Mouse (Mus musculus): Measurements from ENCODE around the gene Lgals3bp.
A peak's percentile ranks its signal among the peaks of the same experiment; 100 is the strongest.

Gene Lgals3bp

DNA sequence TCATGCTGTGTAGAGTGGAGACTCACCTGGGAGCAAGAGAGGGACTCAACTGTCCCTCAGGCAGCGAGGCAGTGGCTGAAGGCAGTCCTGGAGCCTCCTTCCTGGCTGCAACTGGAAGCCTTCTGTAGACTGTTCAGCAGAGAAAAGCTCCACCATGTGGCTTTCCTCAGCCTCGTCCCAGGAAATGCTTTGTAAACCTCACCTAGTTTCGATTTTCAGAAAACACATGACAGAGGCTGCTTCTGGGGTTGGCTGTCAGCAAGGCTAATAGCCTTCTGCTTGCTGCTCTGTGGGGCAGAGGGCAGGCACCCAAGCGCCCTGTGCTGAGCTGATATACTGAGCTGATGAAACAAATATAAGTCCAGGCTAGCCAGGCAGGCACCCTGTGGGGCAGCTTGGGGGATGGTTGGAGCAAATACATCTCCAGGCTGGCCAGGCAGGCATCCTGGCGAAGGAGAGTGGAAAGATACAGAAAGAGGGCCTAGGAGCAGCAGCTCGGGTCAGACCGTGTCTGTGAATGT lies at the start of gene Lgals3bp:
Lgals3bp (minus strand) TSS at position 333 of the 521 bp plus-strand sequence.
- no peak for DNase-seq (ENCODE audit: low spot score in 2 of 2)

DNA sequence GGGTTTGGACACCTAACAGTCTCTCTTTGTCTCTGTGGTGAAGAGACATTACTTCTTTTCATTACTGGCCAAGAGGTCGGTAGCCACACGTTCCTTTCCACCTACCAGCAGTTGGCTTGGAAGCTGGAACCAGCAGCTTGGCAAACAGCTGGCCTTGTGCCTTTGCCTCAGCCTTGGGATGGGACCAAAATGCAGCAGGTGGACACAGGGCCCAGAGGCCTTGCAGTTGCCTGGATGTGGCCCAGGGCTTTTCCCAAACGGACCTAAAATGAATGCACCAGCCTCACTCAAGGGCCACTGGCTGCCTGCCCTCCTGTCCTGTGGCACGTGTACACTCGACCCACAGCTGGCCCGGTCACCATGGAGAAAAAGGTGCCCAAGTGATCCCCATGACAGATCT lies 49.3 kb upstream of the Lgals3bp start:
- no peak for DNase-seq (ENCODE audit: low spot score in 2 of 2)

GRCm38 (mm10) chr11:118448385-118448784 lies 46.5 kb upstream of the Lgals3bp start:
- DNase-seq (ENCODE audit: low spot score in 2 of 2), result no peak

- DNase-seq (ENCODE audit: low spot score in 2 of 2), result no peak
These were observed 45.5 kb upstream of the Lgals3bp start for GRCm38 (mm10) chr11:118447346-118447745.

DNA sequence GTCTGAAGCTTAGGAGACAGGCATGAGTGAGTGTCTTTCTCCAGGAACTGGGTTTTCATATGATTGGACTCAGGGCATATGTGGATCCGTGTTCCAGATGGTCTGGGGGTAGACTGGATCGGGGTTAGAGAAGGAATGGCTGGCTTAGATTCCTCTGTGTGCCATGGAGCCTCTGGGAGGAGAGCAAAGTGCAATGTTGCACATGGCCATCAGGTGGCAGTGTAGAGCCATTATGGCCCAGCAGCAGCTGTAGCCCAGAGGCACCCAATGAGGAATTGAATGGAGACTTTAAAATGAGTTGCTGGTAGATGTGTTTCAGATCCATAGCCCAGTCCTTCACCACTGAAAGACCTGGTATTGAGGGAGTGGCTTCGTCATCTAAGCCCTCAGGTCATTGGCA lies 44.0 kb upstream of the Lgals3bp start:
- DNase-seq (ENCODE audit: low spot score in 2 of 2), result peak in 1 of 2 experiments; percentile 62

DNA sequence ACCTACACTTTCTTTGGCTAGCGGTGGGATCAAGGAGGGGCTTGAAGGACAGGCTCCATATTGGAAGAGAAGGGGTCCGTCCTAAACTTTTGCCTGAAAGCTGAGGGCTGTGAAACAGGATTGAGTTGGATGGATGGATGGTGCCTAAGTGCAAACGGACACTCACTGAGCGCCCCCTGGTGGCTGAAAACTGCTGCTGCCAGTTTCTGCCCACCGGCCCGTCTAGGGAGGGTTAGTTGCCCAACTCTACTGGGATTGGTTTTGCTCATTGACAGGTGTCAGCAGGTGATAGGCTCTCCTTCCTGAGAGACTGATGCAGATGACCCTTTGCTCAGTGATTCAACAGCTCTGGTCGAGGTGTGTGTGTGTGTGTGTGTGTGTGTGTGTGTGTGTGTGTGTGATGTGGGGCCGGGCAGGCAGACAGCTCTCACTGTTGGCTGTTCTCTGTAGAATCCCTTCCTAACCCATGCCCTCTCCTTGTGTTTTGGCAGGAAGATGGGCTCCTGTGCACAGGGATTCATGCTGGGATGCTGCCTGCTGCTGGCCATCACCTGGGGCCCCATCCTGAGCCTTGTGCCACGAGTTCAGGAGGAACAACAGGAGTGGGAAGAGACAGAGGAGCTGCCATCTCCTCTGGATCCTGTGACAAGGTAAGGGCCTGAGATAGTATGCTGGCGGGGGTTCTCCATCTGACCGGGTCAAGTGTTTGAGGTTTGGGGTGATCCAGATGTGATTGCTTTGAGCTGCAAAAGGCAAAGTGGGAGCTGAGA lies 41.5 kb upstream of the Lgals3bp start:
- DNase-seq (ENCODE audit: low spot score in 2 of 2), result peak in 1 of 2 experiments; percentile 49

GRCm38 (mm10) chr11:118442691-118443090 lies 40.8 kb upstream of the Lgals3bp start:
- no peak for DNase-seq (ENCODE audit: low spot score in 2 of 2)

DNA sequence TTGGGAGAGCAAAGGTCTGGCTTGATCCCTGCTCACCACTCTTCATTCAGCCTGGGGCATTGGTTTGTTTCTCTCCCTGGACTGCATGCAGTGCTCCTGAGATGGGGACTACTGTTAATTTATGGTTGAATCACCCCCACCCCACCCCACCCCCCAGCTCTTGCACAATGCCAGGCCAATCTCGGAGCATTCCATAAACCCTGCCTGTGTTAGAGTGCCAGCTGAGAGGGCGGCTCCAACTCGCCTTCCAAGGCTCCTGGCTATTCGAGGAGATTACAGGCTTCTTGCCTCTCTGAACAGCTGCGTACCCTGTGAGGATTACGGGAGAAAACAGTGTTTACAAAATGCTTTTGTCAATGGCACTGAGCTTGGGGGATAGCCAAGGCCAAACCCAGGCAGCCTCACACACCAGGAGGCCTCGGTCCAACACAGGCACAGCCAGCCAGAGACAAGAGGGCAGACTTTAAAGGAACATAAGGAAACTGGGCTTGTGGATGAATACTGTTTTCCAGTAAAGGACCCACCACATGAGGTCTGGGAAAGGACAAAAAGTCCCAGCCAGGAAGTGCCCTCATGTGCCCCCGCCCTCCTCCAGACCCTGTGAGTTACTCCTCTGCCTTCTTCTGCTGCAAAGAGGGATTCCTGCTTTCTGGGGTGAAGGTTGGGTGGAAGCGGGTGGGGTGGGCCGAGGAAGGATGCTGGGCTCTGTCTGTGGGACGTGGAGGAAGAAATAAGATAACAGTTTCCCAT lies 36.9 kb upstream of the Lgals3bp start:
- DNase-seq (ENCODE audit: low spot score in 2 of 2), result no peak

GRCm38 (mm10) chr11:118436471-118436935 lies 34.6 kb upstream of the Lgals3bp start:
- peak; percentile 32 to 35 for DNase-seq (ENCODE audit: low spot score in 2 of 2)

DNA sequence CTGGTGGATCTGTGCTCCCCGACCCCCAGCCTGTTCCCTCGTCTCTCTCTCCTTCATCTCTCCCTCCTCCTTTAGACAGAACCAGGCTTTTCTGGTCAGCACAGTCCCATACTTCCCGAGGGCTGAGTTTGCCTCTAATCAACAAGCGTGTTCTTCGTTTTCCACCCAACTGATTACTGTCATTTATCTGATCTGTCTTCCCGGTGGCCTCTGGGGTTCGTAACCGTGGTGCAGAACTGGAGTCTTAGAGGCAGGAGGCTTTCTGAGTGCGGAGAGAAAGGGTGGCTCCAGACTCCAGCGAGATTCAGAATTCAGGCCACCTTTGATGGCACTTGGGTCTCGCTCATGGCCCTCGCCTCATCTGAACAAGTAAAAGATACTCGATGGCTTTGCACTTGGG lies 32.2 kb upstream of the Lgals3bp start:
- DNase-seq (ENCODE audit: low spot score in 2 of 2), result no peak

GRCm38 (mm10) chr11:118433398-118433868 lies 31.5 kb upstream of the Lgals3bp start:
- no peak for DNase-seq (ENCODE audit: low spot score in 2 of 2)

- DNase-seq (ENCODE audit: low spot score in 2 of 2), result no peak
These were observed 29.4 kb upstream of the Lgals3bp start for GRCm38 (mm10) chr11:118431100-118431948.

DNA sequence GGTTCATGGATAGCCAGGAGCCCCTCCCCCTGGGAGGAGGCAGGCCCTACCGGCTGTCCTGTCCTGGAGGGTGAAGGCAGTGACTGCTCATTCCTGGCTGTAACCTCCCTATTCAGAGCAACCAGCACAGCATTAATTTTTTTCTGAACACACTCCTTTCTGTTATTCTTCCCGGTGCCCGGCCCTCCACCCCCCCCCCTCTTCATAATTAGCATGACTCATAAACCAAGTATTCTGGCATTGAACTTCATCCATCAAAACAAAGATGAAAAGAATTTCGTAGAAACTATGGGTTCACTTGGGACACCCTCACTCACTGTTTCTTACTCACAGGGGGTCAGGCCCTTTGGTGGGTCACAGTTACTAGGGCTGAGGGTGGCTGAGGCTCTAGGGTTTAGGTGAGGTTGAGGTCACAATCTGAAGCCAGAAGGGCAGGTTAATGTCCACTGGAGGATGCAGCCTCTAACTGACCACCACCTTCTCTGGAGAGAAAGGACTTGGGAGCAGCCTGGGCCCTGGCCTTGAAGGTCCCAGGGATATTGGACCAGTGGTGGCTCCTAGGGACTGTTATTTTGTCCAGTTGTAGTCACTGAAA lies 28.5 kb upstream of the Lgals3bp start:
- DNase-seq (ENCODE audit: low spot score in 2 of 2), result no peak

DNA sequence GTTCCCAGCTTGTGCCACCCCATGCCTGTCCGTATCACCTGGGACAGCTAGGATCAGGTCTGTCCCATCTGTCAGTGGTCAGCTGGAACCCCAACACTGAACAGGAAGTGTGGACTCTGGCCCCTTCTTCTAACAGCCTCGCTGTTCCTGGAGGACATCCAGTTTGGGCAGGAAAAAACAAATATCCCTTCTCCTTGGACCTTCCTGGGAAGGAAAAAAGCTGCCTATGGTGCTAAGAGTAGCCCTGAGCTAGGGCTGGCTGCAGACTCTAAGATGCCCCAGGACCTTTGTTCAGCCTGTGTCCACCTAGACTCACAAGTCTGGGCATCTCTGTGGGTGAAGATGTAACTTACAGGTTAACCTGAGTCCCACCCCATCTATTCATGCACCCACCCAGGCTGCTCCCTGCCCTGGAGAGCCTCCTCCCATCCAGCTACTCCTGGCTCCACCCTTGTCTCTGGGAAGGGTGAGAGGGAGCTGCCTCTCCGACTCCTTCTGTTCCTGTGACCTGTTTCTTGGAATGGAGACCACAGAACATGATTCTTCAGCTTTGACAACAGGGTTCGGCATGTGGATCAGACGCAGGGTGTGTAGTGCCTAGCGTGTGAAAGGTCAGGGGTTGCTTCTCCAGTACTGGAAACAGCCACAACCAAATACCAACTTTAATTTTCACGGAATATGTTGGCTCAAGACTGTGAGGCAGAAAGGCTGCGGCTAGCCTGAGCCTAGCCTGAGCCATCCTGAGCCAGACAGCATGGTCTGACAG lies 27.2 kb upstream of the Lgals3bp start:
- no peak for DNase-seq (ENCODE audit: low spot score in 2 of 2)

DNA sequence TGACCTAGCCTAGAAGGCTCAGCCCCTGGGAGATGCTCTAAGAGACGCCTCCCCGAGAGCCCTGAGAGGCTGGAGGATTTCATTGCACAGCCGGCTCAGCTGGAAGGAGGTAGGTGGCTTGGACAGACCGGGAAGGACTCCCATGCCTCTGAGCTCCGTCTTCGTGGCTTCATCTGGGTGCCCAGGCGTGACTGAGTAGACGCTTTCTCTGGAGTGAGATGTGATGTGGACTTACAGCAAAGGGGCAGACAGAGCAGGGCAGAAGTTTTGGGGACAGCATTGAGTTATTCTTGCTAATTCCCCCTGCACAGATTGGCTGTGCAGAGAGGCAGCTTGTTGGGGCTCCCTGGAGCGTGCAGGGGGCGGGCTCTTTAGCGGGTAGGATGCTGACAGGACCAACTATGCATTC lies 26.6 kb upstream of the Lgals3bp start:
- no peak for DNase-seq (ENCODE audit: low spot score in 2 of 2)

DNA sequence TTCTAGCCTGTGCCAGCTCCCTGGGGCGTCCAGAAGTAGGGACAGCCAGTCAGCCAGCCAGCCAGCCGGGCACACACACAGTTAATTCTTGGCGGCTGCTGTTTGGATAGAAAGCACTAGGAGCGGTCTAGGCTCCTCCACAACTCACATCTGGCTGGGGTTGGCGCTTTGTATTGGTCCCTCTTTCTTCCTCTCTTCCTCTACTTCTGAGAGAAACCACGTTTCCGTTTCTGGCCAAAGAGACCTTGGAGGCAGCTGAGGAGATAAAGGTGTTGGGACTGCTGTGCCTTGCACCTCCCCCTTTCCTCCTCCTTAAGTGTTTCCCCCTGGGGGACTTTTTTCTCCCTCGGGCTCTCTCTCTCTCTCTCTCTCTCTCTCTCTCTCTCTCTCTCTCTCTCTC lies 26.1 kb upstream of the Lgals3bp start, which contains the start of gene C1qtnf1:
C1qtnf1 (plus strand) TSS at position 218 of the 400 bp plus-strand sequence.
- DNase-seq (ENCODE audit: low spot score in 2 of 2), result no peak

- no peak for DNase-seq (ENCODE audit: low spot score in 2 of 2)
These were observed 25.4 kb upstream of the Lgals3bp start for GRCm38 (mm10) chr11:118427266-118427779.

- DNase-seq (ENCODE audit: low spot score in 2 of 2), result no peak
These were observed 24.9 kb upstream of the Lgals3bp start for GRCm38 (mm10) chr11:118426765-118427164.

DNA sequence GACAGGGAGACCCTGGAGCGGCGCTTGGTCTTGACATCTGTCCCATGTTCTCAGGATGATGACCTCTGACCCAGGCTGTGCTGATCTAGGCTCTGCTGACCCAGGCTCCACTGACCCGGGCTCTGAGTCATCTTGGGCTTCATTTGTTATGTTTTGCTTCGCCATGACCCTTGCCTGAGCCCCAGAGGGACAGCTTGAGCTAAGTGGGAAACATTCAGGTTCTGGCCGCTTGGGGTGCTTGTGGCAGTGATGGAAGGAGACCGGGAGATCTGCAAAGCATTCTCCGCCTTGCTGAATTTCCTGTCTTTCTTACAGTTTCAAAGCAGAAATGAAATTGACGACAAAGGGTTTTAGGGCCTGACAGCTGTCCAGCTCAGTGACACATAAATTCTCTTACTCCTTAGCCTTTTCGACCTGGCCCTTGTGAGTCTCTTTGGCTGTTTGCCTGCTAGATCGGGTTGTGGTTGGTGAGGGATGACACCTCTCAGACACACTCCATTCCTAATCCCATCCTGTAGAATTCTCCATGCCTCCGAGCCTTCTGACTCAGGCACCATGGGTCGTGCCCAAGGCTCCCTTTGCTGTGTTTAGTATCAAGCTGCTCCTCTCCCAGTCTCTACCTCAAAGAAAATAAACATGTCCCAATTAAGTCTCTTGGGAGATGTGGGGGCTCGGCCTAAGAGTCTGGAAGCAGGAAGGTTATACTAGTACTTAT lies 22.9 kb upstream of the Lgals3bp start:
- DNase-seq (ENCODE audit: low spot score in 2 of 2), result no peak

All from frontal cortex, postnatal 14 days (tissue).